ENCODE assay signal across 20 mouse cellular contexts in genomic region chr19:42628068-42628467, GRCm38 (mm10). TPM values are rescaled to one million over a fixed set of nuclear protein-coding genes. Genes with fewer than 3 reads are reported as not detected.
A peak's percentile ranks its signal among the peaks of the same experiment; 100 is the strongest.
DNase-seq lines count a peak whose midpoint lies in the region; ATAC-seq lines count a peak whose summit lies in the region.
"Had no signal": no experiment of that assay in that cellular context is flagged by ENCODE, and none has a peak within 500 bp of the region (broad histone marks: within the 10 kb centered on the region; RNA-seq: fewer than 3 reads in every experiment).

No protein-coding gene starts in this region.

- no peak for ATAC-seq in monocyte, adult 5-6 weeks (replicated peaks; ENCODE audit: insufficient number of reproducible peaks, low FRiP score, low TSS enrichment, poor library complexity, severe bottlenecking)
- ATAC-seq in frontal cortex, adult (ENCODE audit: low TSS enrichment), result no peak
- ATAC-seq: forebrain, embryonic 14.5 days had no signal

- peak; percentile 50 for DNase-seq in heart, adult 8-10 months (ENCODE audit: low spot score)
- DNase-seq in heart, embryonic 10.5 days (ENCODE audit: low spot score), result no peak
- DNase-seq in lung, postnatal 36 days, result peak; percentile 27
- DNase-seq in lung, postnatal 14 days, result no peak
- DNase-seq in embryonic facial prominence, embryonic 10.5 days (ENCODE audit: low spot score), result peak; percentile 5
- peak; percentile 82 to 87 for DNase-seq in kidney, postnatal 36 days
- DNase-seq: adrenal gland, postnatal 10 days; cerebellum, adult 2 months; right cerebral cortex, postnatal 14 days; thymus, postnatal 36 days had no signal

- H3K9me3 ChIP-seq in heart, embryonic 10.5 days, result no peaks in the 10 kb centered on the region
- H3K9me3 ChIP-seq in embryonic facial prominence, embryonic 10.5 days, result no peaks in the 10 kb centered on the region
- H3K9me3 ChIP-seq: hindbrain, embryonic 13.5 days; limb, embryonic 12.5 days; liver, embryonic 15.5 days; midbrain, embryonic 12.5 days had no signal

- no peaks in the 10 kb centered on the region for H3K36me3 ChIP-seq in heart, embryonic 10.5 days
- H3K36me3 ChIP-seq in embryonic facial prominence, embryonic 10.5 days (replicated peaks), result no peaks in the 10 kb centered on the region
- H3K36me3 ChIP-seq: hindbrain, embryonic 13.5 days; limb, embryonic 12.5 days; liver, embryonic 15.5 days; midbrain, embryonic 12.5 days had no signal

- peaks cover 5% of the 10 kb centered on the region; the same call in 1 of the 2 replicates for H3K27me3 ChIP-seq in heart, embryonic 10.5 days (ENCODE audit: insufficient read depth, poor library complexity, severe bottlenecking)
- H3K27me3 ChIP-seq in embryonic facial prominence, embryonic 10.5 days (replicated peaks; ENCODE audit: low read depth, poor library complexity, severe bottlenecking), result no peaks in the 10 kb centered on the region
- H3K27me3 ChIP-seq: midbrain, embryonic 12.5 days had no signal

- no peak overlapping the region for H3K27ac ChIP-seq in heart, embryonic 10.5 days
- no peak overlapping the region for H3K27ac ChIP-seq in embryonic facial prominence, embryonic 10.5 days (replicated peaks)
- H3K27ac ChIP-seq: hindbrain, embryonic 13.5 days; left cerebral cortex, adult 2 months; limb, embryonic 12.5 days; liver, embryonic 15.5 days; macrophage; midbrain, embryonic 12.5 days had no signal

- WGBS in heart, embryonic 10.5 days, result 84% methylated on average over 6 of the region's 6 CpGs
- 89% methylated on average over 6 of the region's 6 CpGs for WGBS in embryonic facial prominence, embryonic 10.5 days

- no peak overlapping the region for H3K4me3 ChIP-seq in heart, embryonic 10.5 days
- H3K4me3 ChIP-seq in embryonic facial prominence, embryonic 10.5 days, result no peak overlapping the region
- H3K4me3 ChIP-seq: hindbrain, embryonic 13.5 days; left cerebral cortex, adult 2 months; limb, embryonic 12.5 days; liver, embryonic 15.5 days; midbrain, embryonic 12.5 days had no signal

- peaks cover 13% of the 10 kb centered on the region for H3K4me1 ChIP-seq in heart, embryonic 10.5 days
- peaks cover 22% of the 10 kb centered on the region for H3K4me1 ChIP-seq in embryonic facial prominence, embryonic 10.5 days
- H3K4me1 ChIP-seq: liver, embryonic 15.5 days had no signal

RNA-seq across cellular contexts. Expression of gene Loxl4, which starts 15.5 kb away (rescaled TPM):
- 1 to 10 TPM in 1 of 4 experiments, under 1 TPM in 3; 0.60 to 1.1 (median 0.81) TPM for total RNA-seq in heart, adult 8-10 months (2022)
- polyA plus RNA-seq in heart, embryonic 10.5 days (2016; fragmentation: Nextera tagmentation; extraction: Ambion mirVana), result 0.04 and 0.10 TPM in 2 replicates
- 0.24 and 0.28 TPM in 2 replicates for polyA plus RNA-seq in embryonic facial prominence, embryonic 10.5 days (2016; fragmentation: Nextera tagmentation; extraction: Ambion mirVana)
- total RNA-seq in monocyte, adult 5-6 weeks (2017), result 0.11 TPM in 1 of 3 replicates, not detected in the others
- total RNA-seq: granulocyte monocyte progenitor cell, adult 5-6 weeks had no signal
- polyA plus RNA-seq: macrophage had no signal

Comparison
In these comparisons a context has a peak if more than half of its experiments do, and no peak if none do; other contexts are left out.
1. DNase-seq: peak in heart, adult 8-10 months (single experiment), lung, postnatal 36 days (single experiment), embryonic facial prominence, embryonic 10.5 days (single experiment) and kidney, postnatal 36 days (2 of 2); none in heart, embryonic 10.5 days (single experiment) and lung, postnatal 14 days (single experiment).